Mouse (Mus musculus): ENCODE data around the gene Msantd3. TPM values are rescaled to one million over a fixed set of nuclear protein-coding genes. Genes with fewer than 3 reads are reported as not detected.
A peak's percentile ranks its signal among the peaks of the same experiment; 100 is the strongest.

Msantd3 gene
- total RNA-seq, 1 experiment from 2014 or later, result 16.9 TPM

GRCm38 (mm10) chr4:48552486-48553064, 12.8 kb downstream of the Msantd3 start:
- peak; percentile 9; the same call in 1 of the 2 replicates for ATAC-seq (replicated peaks; ENCODE audit: low read depth, poor library complexity, severe bottlenecking)

- peak; percentile 88 for ATAC-seq (replicated peaks; ENCODE audit: low read depth, poor library complexity, severe bottlenecking)
These were observed 14.4 kb downstream of the Msantd3 start for GRCm38 (mm10) chr4:48554132-48554531.

GRCm38 (mm10) chr4:48555729-48556128, 16.0 kb downstream of the Msantd3 start:
- peak; percentile 45; the same call in 1 of the 2 replicates for ATAC-seq (replicated peaks; ENCODE audit: low read depth, poor library complexity, severe bottlenecking)

GRCm38 (mm10) chr4:48559652-48560051, 19.9 kb downstream of the Msantd3 start:
- ATAC-seq (replicated peaks; ENCODE audit: low read depth, poor library complexity, severe bottlenecking), result no peak

GRCm38 (mm10) chr4:48561824-48562223, 22.1 kb downstream of the Msantd3 start:
- ATAC-seq (replicated peaks; ENCODE audit: low read depth, poor library complexity, severe bottlenecking), result no peak

- no peak for ATAC-seq (replicated peaks; ENCODE audit: low read depth, poor library complexity, severe bottlenecking)
These were observed 25.2 kb downstream of the Msantd3 start for GRCm38 (mm10) chr4:48564962-48565361.

GRCm38 (mm10) chr4:48576361-48576760, 36.6 kb downstream of the Msantd3 start:
- ATAC-seq (replicated peaks; ENCODE audit: low read depth, poor library complexity, severe bottlenecking), result no peak

- no peak for ATAC-seq (replicated peaks; ENCODE audit: low read depth, poor library complexity, severe bottlenecking)
These were observed 38.1 kb downstream of the Msantd3 start for GRCm38 (mm10) chr4:48577831-48578230.

GRCm38 (mm10) chr4:48578399-48578798, 38.7 kb downstream of the Msantd3 start:
- ATAC-seq (replicated peaks; ENCODE audit: low read depth, poor library complexity, severe bottlenecking), result no peak

- ATAC-seq (replicated peaks; ENCODE audit: low read depth, poor library complexity, severe bottlenecking), result no peak
These were observed 39.9 kb downstream of the Msantd3 start for GRCm38 (mm10) chr4:48579475-48580110.

- ATAC-seq (replicated peaks; ENCODE audit: low read depth, poor library complexity, severe bottlenecking), result no peak
These were observed 41.5 kb downstream of the Msantd3 start for GRCm38 (mm10) chr4:48581201-48581600.

GRCm38 (mm10) chr4:48581993-48582392, 42.3 kb downstream of the Msantd3 start:
- ATAC-seq (replicated peaks; ENCODE audit: low read depth, poor library complexity, severe bottlenecking), result no peak

- no peak for ATAC-seq (replicated peaks; ENCODE audit: low read depth, poor library complexity, severe bottlenecking)
These were observed 43.2 kb downstream of the Msantd3 start for GRCm38 (mm10) chr4:48582941-48583340.

GRCm38 (mm10) chr4:48584421-48585240, 44.9 kb downstream of the Msantd3 start, which contains the start of gene Tmeff1:
TSS of gene Tmeff1 (plus strand) at chr4:48585174.
- ATAC-seq (replicated peaks; ENCODE audit: low read depth, poor library complexity, severe bottlenecking), result no peak; the same call in 1 of the 2 replicates

- peak; percentile 54 for ATAC-seq (replicated peaks; ENCODE audit: low read depth, poor library complexity, severe bottlenecking)
These were observed 45.7 kb downstream of the Msantd3 start for GRCm38 (mm10) chr4:48585241-48586098.

- ATAC-seq (replicated peaks; ENCODE audit: low read depth, poor library complexity, severe bottlenecking), result no peak
These were observed 46.5 kb downstream of the Msantd3 start for GRCm38 (mm10) chr4:48586099-48586821.

GRCm38 (mm10) chr4:48587526-48587925, 47.8 kb downstream of the Msantd3 start:
- no peak for ATAC-seq (replicated peaks; ENCODE audit: low read depth, poor library complexity, severe bottlenecking)

- ATAC-seq (replicated peaks; ENCODE audit: low read depth, poor library complexity, severe bottlenecking), result no peak
These were observed 48.8 kb downstream of the Msantd3 start for GRCm38 (mm10) chr4:48588576-48588975.

- ATAC-seq (replicated peaks; ENCODE audit: low read depth, poor library complexity, severe bottlenecking), result peak; percentile 72
These were observed 51.1 kb downstream of the Msantd3 start for GRCm38 (mm10) chr4:48590862-48591261.
